Mouse (Mus musculus) sigmoid colon, adult 10 weeks (tissue): ENCODE data around the gene Gm2832. TPM values are rescaled to one million over a fixed set of nuclear protein-coding genes. Genes with fewer than 3 reads are reported as not detected.

Experiments
- polyA plus RNA-seq: library from polyadenylated mRNA; stranded (reverse); fragments of 350-450 nt; fragmentation: Illumina TruSeq; extraction: RNeasy Lipid Tissue Mini Kit (QIAGEN cat#74804); gene quantifications from one replicate; pipeline ENCODE4 v1.2.3, GENCODE M21; 2014; ENCODE audit warnings: low read depth, low replicate concordance

Gm2832 gene
- not detected for polyA plus RNA-seq

GRCm38 (mm10) chr14:41278505-41278904, at the start of gene Gm2832:
Gm2832 (plus strand) TSS chr14:41278805.

Other genes starting within 250 kb of the Gm2832 start
- not detected for gene Dydc2, start 209.6 kb upstream of the Gm2832 start, polyA plus RNA-seq
- gene Dydc1, start 205.9 kb upstream of the Gm2832 start, polyA plus RNA-seq: not detected
- not detected for gene Mat1a, start 173.8 kb upstream of the Gm2832 start, polyA plus RNA-seq
- not detected for gene Sftpa1, start 147.0 kb upstream of the Gm2832 start, polyA plus RNA-seq
- not detected for gene Mbl1, start 127.3 kb upstream of the Gm2832 start, polyA plus RNA-seq
- not detected for gene Sftpd, start 93.7 kb upstream of the Gm2832 start, polyA plus RNA-seq
- not detected for gene Gm5798, start 69.8 kb downstream of the Gm2832 start, polyA plus RNA-seq
- not detected for gene Gm7945, start 107.6 kb downstream of the Gm2832 start, polyA plus RNA-seq
- not detected for gene Gm6482, start 129.5 kb downstream of the Gm2832 start, polyA plus RNA-seq
- not detected for gene Gm7954, start 174.7 kb downstream of the Gm2832 start, polyA plus RNA-seq
- not detected for gene Gm3486, start 210.7 kb downstream of the Gm2832 start, polyA plus RNA-seq